Mouse (Mus musculus) kidney, adult 2 months (tissue): ENCODE measurements around the gene Zdhhc19. TPM values are rescaled to one million over a fixed set of nuclear protein-coding genes. Genes with fewer than 3 reads are reported as not detected.

Experiments used
- DNase-seq: peaks from one replicate; pipeline ENCODE4 v3.0.0; 2021
- H3K27ac ChIP-seq: fragments of 200-500 bp; 2 replicates; pipeline ENCODE4 v1.5.1; 2012; ENCODE audit warnings: low read depth, low read length, control low read depth, inconsistent platforms; ENCODE audit not compliant: insufficient read depth
- H3K27me3 ChIP-seq: fragments of 200-500 bp; replicated peaks from 2 replicates; pipeline ENCODE4 v1.6.1; 2012; ENCODE audit warnings: mild to moderate bottlenecking, moderate library complexity, low read length, inconsistent platforms; ENCODE audit not compliant: control insufficient read depth, insufficient read depth
- H3K36me3 ChIP-seq: fragments of 200-500 bp; 2 replicates; pipeline ENCODE4 v1.6.1; 2012; ENCODE audit warnings: mild to moderate bottlenecking, moderate library complexity, low read length, inconsistent platforms; ENCODE audit not compliant: control insufficient read depth, insufficient read depth
- H3K4me1 ChIP-seq: fragments of 200-500 bp; 2 replicates; pipeline ENCODE4 v1.6.1; 2011; ENCODE audit warnings: low read length; ENCODE audit not compliant: control insufficient read depth, insufficient read depth
- H3K4me3 ChIP-seq: fragments of 200-500 bp; 2 replicates; pipeline ENCODE4 v1.5.1; 2011; ENCODE audit warnings: mild to moderate bottlenecking, low read depth, low read length, control low read depth; ENCODE audit not compliant: insufficient read depth
- CTCF ChIP-seq: fragments of 200-500 bp; conservative IDR thresholded peaks from 2 replicates; pipeline ENCODE4 v1.5.1; 2011; ENCODE audit warnings: low read depth, mild to moderate bottlenecking, control low read depth, low read length, moderate library complexity, mixed read lengths; ENCODE audit not compliant: insufficient read depth, insufficient read length
- POLR2A ChIP-seq: fragments of 200-500 bp; IDR thresholded peaks from one replicate; pipeline ENCODE4 v1.6.1; 2011; ENCODE audit warnings: low read depth, low read length, control low read depth
- WGBS: fragments of 180-500 bp; shearing (Covaris S2); methylation state at CpG from one replicate; pipeline ENCODE4 v1.1.7; 2018; 5-methylcytosine and 5-hydroxymethylcytosine counted together
- polyA plus RNA-seq: library from polyadenylated mRNA; depleted of rRNA; stranded (reverse); fragments of >200 nt; gene quantifications from 2 replicates; pipeline ENCODE4 v1.2.3, GENCODE M21; 2012; rRNA removed

Zdhhc19 gene
- 0.11 TPM in 1 of 2 replicates, not detected in the other for polyA plus RNA-seq

DNA sequence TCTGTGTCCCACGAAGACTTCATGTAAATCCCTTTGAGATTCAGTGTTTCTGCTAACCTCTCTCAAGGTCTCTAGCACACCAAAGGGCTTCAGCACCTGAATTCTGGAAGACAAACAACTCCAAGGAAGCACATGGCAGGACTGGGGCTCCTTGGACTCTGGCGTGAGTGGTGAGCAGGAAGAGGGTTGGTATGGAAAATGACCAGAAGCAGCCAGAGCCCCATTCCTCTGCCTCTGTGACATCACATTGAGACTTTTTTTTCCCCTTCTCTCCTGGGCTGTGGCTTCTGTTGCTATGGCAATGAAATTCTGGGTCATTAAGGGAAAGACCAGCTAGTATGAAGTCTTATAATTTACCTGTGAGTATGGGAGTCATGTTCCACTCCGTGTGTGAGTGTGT is at the start of gene Zdhhc19:
TSS of gene Zdhhc19 (plus strand) at position 301 of the 400 bp plus-strand sequence.
- Histone ChIP-seq H3K27ac (no peak within 1 kb of the TSS), H3K4me3 (no peak within 1 kb of the TSS), H3K4me1 (peaks cover 9% of the 10 kb centered on the region; the same call in 1 of the 2 replicates), H3K27me3 (no peaks in the 10 kb centered on the region), H3K36me3 (no peaks in the 10 kb centered on the region)
- TF ChIP-seq CTCF (no peak), POLR2A (no peak)
- WGBS = 68% methylated on average over 3 of the region's 3 CpGs
- no peak for DNase-seq

DNA sequence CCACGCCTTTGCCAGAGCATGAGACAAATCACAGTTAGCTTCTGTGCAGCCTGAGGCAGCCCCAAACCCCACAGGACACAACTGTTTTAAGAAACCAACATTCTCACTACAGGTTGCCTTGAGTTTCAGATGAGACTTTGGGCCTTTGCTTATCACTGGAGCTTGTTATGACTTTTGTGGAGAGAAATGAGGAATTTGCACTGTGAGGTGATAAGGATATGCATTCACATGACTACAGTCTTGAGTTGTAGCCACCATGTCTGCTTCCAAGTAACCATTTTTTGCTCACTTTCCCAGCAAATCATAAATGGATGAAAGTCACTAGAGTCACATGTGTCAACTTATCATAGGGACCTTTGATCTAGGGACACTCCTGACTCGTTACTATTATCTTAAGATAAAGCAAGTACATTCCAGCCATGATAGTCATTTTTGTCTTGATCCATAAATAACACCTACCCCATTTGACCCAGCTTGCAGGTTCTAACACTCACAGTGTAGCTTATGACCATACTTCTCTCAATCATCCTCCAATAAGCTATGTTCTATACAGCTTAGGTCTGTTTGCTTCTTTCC is 49.4 kb upstream of the Zdhhc19 start:
- Histone ChIP-seq H3K27me3 (no peaks in the 10 kb centered on the region), H3K27ac (no peak overlapping the region), H3K36me3 (peaks cover 1% of the 10 kb centered on the region; the same call in 1 of the 2 replicates), H3K4me3 (no peak overlapping the region), H3K4me1 (peaks cover 17% of the 10 kb centered on the region; the same call in 1 of the 2 replicates)
- TF ChIP-seq POLR2A (no peak), CTCF (no peak)
- WGBS = 77% methylated on average over 2 of the region's 2 CpGs
- DNase-seq = no peak

DNA sequence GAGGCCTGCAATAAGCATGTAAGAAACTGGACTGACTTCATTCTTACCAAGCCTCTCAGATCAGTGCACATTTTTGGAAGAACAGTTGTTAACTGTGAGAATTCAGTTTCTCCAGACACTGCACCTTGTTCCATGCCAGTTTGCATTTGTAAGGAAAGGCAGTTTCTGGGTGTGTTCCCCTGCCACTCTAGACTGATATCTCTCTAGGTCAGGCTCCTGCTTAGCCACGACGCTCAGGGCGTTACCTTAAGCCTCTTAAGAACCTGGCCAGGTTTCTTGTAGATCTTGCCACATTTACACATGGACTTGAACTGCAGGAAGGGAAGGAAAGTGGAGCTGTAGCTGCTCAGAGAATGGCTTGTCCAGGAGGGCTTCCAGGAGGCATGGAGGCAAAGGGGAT is 46.4 kb upstream of the Zdhhc19 start:
- H3K27ac ChIP-seq = no peak overlapping the region
- 72% methylated on average over 3 of the region's 3 CpGs for WGBS
- peaks cover 22% of the 10 kb centered on the region; the same call in 1 of the 2 replicates for H3K4me1 ChIP-seq
- DNase-seq = no peak
- TF ChIP-seq POLR2A (no peak), CTCF (no peak)
- no peaks in the 10 kb centered on the region for H3K27me3 ChIP-seq
- no peaks in the 10 kb centered on the region; the same call in 1 of the 2 replicates for H3K36me3 ChIP-seq
- no peak overlapping the region for H3K4me3 ChIP-seq

DNA sequence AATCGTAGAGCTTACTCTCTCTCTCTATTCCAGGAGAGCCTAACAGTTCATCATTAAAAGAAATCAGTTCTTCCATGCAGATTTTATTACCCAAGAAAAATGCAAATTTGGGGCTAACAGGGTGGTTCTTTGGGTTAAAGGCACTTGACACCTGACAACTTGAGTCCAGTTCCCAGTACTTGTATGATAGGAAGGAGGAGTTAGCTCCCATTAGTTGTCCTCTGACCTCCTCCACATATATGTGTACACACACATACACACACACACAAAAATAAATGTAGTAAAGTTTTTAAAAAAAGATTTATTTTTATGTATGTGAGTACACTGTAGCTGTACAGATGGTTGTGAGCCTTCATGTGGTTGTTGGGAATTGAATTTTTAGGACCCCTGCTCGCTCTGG is 45.9 kb upstream of the Zdhhc19 start:
- Histone ChIP-seq H3K27ac (no peak overlapping the region), H3K27me3 (no peaks in the 10 kb centered on the region), H3K4me3 (no peak overlapping the region), H3K36me3 (no peaks in the 10 kb centered on the region; the same call in 1 of the 2 replicates), H3K4me1 (peaks cover 22% of the 10 kb centered on the region; the same call in 1 of the 2 replicates)
- DNase-seq = no peak
- TF ChIP-seq CTCF (no peak), POLR2A (no peak)
- 88% methylated on average over 2 of the region's 2 CpGs for WGBS

DNA sequence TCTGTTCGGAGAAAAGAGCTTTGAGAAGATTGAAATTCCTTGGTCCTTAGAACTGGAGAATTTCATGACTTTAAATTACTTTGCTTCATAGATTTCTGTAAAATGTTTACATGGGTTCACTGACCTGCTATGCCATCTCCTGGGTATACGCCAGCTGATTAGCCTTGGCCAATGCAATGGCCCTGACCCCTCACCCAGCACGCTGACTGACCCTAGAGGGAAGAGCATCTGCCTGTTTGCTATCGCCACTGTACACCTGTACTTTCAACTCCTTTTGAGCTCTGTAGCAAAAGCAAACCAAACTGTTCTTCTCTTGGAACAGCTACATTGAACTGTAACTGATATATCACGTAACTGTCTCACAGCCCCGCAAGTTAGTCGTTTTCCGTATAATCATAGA is 43.0 kb upstream of the Zdhhc19 start:
- no peaks in the 10 kb centered on the region for H3K27me3 ChIP-seq
- DNase-seq = no peak
- no peak overlapping the region for H3K4me3 ChIP-seq
- TF ChIP-seq POLR2A (no peak), CTCF (no peak)
- no peak overlapping the region for H3K27ac ChIP-seq
- 91% methylated on average over 8 of the region's 8 CpGs for WGBS
- no peaks in the 10 kb centered on the region; the same call in 1 of the 2 replicates for H3K36me3 ChIP-seq
- H3K4me1 ChIP-seq = peaks cover 17% of the 10 kb centered on the region; the same call in 1 of the 2 replicates

DNA sequence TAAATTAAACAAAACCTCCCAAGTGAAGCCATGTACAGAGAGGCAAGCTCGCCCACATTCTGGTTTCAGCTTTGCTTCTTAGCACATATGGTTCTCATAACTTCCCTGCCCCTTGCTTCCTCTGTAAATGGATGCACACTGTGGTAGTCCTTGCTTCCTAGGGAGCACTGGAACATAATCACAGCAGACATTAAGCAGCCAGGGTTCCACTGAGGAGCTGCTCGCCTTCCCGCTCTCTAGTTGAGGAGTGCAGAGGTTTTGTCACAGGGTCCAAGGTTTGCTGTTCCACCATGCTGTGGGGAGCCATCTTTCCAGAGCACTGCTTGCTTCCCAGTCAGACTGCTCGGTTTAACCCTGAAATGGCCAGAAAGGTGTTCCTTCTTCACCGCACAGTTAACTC is 41.4 kb upstream of the Zdhhc19 start:
- H3K4me1 ChIP-seq = peaks cover 15% of the 10 kb centered on the region; the same call in 1 of the 2 replicates
- no peak overlapping the region for H3K4me3 ChIP-seq
- H3K36me3 ChIP-seq = no peaks in the 10 kb centered on the region; the same call in 1 of the 2 replicates
- H3K27me3 ChIP-seq = no peaks in the 10 kb centered on the region
- TF ChIP-seq CTCF (no peak), POLR2A (no peak)
- no peak overlapping the region for H3K27ac ChIP-seq
- 92% methylated on average over 5 of the region's 5 CpGs for WGBS
- DNase-seq = no peak

DNA sequence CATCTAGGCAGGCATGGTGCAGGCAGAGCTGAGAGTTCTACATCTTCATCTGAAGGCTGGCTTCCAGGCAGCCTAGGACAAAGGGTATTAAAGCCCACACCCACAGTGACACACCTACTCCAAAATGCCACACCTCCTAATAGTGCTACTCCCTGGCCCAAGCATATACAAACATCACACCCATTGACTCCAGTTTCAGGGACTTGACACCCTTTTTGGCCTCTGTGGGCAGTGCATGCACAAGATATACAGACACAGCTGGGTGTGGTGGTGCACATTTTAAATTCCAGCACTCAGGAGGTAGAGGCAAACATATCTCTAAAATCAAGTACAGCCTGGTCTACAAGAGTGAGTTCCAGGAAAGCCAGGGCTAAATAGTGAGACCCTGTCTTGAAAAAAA is 40.0 kb upstream of the Zdhhc19 start:
- no peak overlapping the region for H3K4me3 ChIP-seq
- DNase-seq = no peak
- H3K27ac ChIP-seq = no peak overlapping the region
- TF ChIP-seq POLR2A = no peak
- TF ChIP-seq CTCF = no peak
- H3K27me3 ChIP-seq = no peaks in the 10 kb centered on the region
- no peaks in the 10 kb centered on the region; the same call in 1 of the 2 replicates for H3K36me3 ChIP-seq
- peaks cover 11% of the 10 kb centered on the region; the same call in 1 of the 2 replicates for H3K4me1 ChIP-seq

DNA sequence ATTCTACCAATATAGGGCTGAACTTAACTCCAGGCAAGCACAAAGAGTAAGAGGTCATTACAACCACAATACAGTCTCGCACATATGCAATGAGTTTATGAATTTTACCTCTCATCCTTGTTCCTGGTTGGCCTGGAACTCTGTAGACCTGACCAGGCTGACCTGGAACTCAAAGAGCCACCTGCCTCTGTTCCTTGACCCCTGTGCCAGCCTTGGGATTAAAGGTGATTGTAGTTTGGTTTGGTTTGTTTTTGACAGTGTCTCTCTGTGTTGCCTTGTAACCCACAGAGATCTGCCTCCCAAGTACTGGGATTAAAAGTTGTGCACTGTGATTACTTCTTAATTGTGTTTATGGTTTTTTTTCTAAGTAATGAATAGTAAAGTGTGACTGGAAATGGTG is 39.3 kb upstream of the Zdhhc19 start:
- no peak overlapping the region for H3K4me3 ChIP-seq
- no peak for TF ChIP-seq POLR2A
- TF ChIP-seq CTCF = no peak
- H3K36me3 ChIP-seq = no peaks in the 10 kb centered on the region; the same call in 1 of the 2 replicates
- WGBS = 70% methylated on average over 1 of the region's 1 CpGs
- no peak overlapping the region for H3K27ac ChIP-seq
- peak; percentile 60 for DNase-seq
- peaks cover 8% of the 10 kb centered on the region; the same call in 1 of the 2 replicates for H3K4me1 ChIP-seq
- H3K27me3 ChIP-seq = no peaks in the 10 kb centered on the region
